Mouse (Mus musculus) embryonic facial prominence, embryonic 15.5 days (tissue): ENCODE measurements around the gene Ube2b. TPM values are rescaled to one million over a fixed set of nuclear protein-coding genes. Genes with fewer than 3 reads are reported as not detected.

ENCODE experiments used
- ATAC-seq: fragments of 200-750 bp; cut with Nextera tagmentation; 2 replicates; pipeline ENCODE4 v1.8.0; 2017; ENCODE audit warnings: low read depth, moderate TSS enrichment; ENCODE audit not compliant: insufficient number of reproducible peaks, low FRiP score, low TSS enrichment
- H3K27ac ChIP-seq: fragments of 300-500 bp; sonication (generic); replicated peaks from 2 replicates; pipeline ENCODE4 v1.5.1; 2015; ENCODE audit warnings: mild to moderate bottlenecking, inconsistent platforms
- H3K27me3 ChIP-seq: fragments of 300-500 bp; sonication (generic); 2 replicates; pipeline ENCODE4 v1.6.1; 2015; ENCODE audit warnings: inconsistent platforms
- H3K36me3 ChIP-seq: fragments of 300-500 bp; sonication (generic); 2 replicates; pipeline ENCODE4 v1.6.1; 2015; ENCODE audit warnings: mild to moderate bottlenecking, inconsistent platforms
- H3K4me1 ChIP-seq: fragments of 300-500 bp; sonication (generic); 2 replicates; pipeline ENCODE4 v1.6.1; 2015; ENCODE audit warnings: inconsistent platforms
- H3K4me2 ChIP-seq: fragments of 300-500 bp; sonication (generic); replicated peaks from 2 replicates; pipeline ENCODE4 v1.6.1; 2015; ENCODE audit warnings: mild to moderate bottlenecking, inconsistent platforms
- H3K4me3 ChIP-seq: fragments of 300-500 bp; sonication (generic); replicated peaks from 2 replicates; pipeline ENCODE4 v1.5.1; 2015; ENCODE audit warnings: mild to moderate bottlenecking, inconsistent platforms
- H3K9ac ChIP-seq: fragments of 300-500 bp; sonication (generic); 2 replicates; pipeline ENCODE4 v1.6.1; 2015; ENCODE audit warnings: inconsistent platforms
- H3K9me3 ChIP-seq: fragments of 300-500 bp; sonication (generic); replicated peaks from 2 replicates; pipeline ENCODE4 v1.6.1; 2016; ENCODE audit warnings: inconsistent platforms
- WGBS: fragments of 180-500 bp; shearing (Covaris S2); methylation state at CpG from one replicate; pipeline ENCODE4 v1.1.7; 2015; 5-methylcytosine and 5-hydroxymethylcytosine counted together
- polyA plus RNA-seq: library from polyadenylated mRNA; unstranded; fragments of >200 nt; fragmentation: Nextera tagmentation; extraction: Ambion mirVana; gene quantifications from 2 replicates; pipeline ENCODE4 v1.2.1, GENCODE M21; 2015

The Ube2b gene
- polyA plus RNA-seq, 1 experiment from 2014 or later, result 239 TPM

DNA sequence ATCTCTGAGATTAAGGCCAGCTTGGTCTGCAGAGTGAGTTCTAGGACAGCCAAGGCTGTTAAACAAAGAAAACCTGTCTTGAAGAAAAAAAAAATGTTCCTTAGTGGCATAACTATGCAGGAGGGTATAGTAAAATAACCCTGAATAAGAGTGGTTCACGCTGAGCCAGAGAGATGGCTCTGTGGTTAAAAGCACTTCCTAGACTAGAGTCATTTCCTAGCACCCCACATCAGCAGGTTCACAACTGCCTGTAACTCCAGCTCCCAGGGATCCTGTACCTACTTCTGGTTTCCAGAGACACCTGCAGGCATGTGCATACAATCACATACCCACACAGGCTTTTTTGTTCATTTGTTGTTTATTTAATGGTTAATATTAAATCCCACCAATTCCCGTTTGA, 5.0 kb upstream of the Ube2b start:
- 71% methylated on average over 2 of the region's 2 CpGs for WGBS
- H3K4me2 ChIP-seq, result no peak overlapping the region

GRCm38 (mm10) chr11:52003772-52004528, 3.4 kb upstream of the Ube2b start, which contains the start of gene Cdkl3:
Gene Cdkl3 (plus strand): TSS chr11:52004221.
- Histone ChIP-seq H3K27ac (peak within 1 kb of the TSS; percentile 95), H3K9me3 (no peaks in the 10 kb centered on the region), H3K4me2 (peak within 1 kb of the TSS; percentile 59), H3K36me3 (no peaks in the 10 kb centered on the region), H3K27me3 (no peaks in the 10 kb centered on the region), H3K4me1 (peaks cover 22% of the 10 kb centered on the region), H3K9ac (peak within 1 kb of the TSS; percentile 62), H3K4me3 (peak within 1 kb of the TSS; percentile 70)
- peak; percentile 88 for ATAC-seq
- WGBS, result under 1% methylated on average over 51 of the region's 51 CpGs

More for the DNA sequence above, 5.0 kb upstream of the Ube2b start:
- ATAC-seq, result no peak
- Histone ChIP-seq H3K4me3 (no peak overlapping the region), H3K36me3 (no peaks in the 10 kb centered on the region), H3K9ac (no peak overlapping the region), H3K4me1 (peaks cover 18% of the 10 kb centered on the region), H3K27ac (no peak overlapping the region), H3K9me3 (no peaks in the 10 kb centered on the region), H3K27me3 (no peaks in the 10 kb centered on the region)

DNA sequence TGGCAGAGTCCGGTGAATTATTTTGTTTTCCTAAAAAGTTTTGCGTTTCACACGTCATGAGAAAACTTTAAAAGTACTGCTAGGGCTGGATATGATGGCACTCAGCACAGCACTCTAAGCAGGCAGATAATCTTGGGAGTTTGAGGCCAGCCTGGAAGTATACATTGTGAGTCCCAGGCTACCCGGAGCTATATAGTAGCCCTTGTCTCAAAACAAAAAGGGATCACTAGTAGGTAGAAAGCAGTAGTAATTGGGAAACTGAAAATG, 2.9 kb upstream of the Ube2b start:
- peak overlapping the region; percentile 95 for H3K27ac ChIP-seq
- H3K4me2 ChIP-seq, result peak overlapping the region; percentile 59
- no peaks in the 10 kb centered on the region for H3K36me3 ChIP-seq
- H3K4me1 ChIP-seq, result peaks cover 28% of the 10 kb centered on the region
- 14% methylated on average over 4 of the region's 4 CpGs for WGBS
- peak overlapping the region; percentile 46 for H3K9ac ChIP-seq
- no peaks in the 10 kb centered on the region for H3K9me3 ChIP-seq
- ATAC-seq, result no peak
- H3K4me3 ChIP-seq, result peak overlapping the region; percentile 70
- no peaks in the 10 kb centered on the region for H3K27me3 ChIP-seq

GRCm38 (mm10) chr11:52002842-52003504, 2.4 kb upstream of the Ube2b start:
- Histone ChIP-seq H3K4me1 (peaks cover 32% of the 10 kb centered on the region), H3K9ac (no peak overlapping the region), H3K27ac (peak overlapping the region; percentile 95), H3K27me3 (no peaks in the 10 kb centered on the region), H3K9me3 (no peaks in the 10 kb centered on the region), H3K36me3 (no peaks in the 10 kb centered on the region), H3K4me3 (peak overlapping the region; percentile 70), H3K4me2 (peak overlapping the region; percentile 59)
- ATAC-seq, result no peak
- 77% methylated on average over 13 of the region's 13 CpGs for whole genome bisulfite sequencing

DNA sequence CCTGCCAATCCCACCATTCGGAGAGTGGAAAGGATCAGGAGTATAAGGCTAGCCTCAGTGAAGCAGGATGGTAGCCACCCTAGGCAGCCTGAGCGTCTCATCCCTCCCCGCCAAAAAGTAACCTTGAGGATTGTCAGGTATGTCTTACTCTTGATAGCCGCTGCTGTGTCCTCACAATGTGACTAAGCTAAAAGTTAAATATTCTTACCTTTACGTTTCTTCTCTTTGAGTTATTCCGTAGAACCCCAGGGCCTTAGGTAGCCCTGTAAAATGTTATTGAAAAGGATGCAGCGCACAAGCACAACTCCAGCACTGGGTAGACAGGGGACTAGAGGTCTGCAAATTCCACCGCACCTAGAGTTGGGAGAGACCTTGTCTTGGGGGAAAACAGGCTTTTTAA, 1.3 kb upstream of the Ube2b start:
- H3K9ac ChIP-seq, result no peak overlapping the region
- H3K27ac ChIP-seq, result no peak overlapping the region
- peaks cover 38% of the 10 kb centered on the region for H3K4me1 ChIP-seq
- 93% methylated on average over 8 of the region's 8 CpGs for WGBS
- H3K4me3 ChIP-seq, result no peak overlapping the region
- no peak for ATAC-seq
- no peaks in the 10 kb centered on the region for H3K27me3 ChIP-seq
- peaks cover 6% of the 10 kb centered on the region for H3K36me3 ChIP-seq
- H3K4me2 ChIP-seq, result no peak overlapping the region
- H3K9me3 ChIP-seq, result no peaks in the 10 kb centered on the region

DNA sequence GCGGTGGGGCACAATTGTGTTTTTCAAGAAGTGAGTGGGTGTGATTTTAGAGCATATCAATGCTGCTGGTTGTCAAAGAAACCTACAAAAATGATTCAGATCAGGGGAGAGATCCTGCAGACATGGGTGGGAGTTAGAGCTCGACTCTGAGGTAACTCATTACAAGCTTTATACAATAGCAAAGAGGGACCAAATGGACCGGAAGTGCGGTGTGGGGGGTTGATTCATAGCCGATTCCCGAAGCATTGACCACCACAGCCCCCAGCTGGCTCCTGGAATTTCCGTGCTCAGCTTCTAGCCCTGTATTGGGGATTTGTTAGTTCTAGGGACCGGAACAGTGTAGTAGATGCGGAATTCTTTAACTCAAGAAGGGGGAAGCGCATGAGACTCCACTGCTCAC, 779 bp upstream of the Ube2b start:
- Histone ChIP-seq H3K9me3 (no peaks in the 10 kb centered on the region), H3K4me2 (peak overlapping the region; percentile 77), H3K36me3 (peaks cover 11% of the 10 kb centered on the region), H3K4me1 (peaks cover 38% of the 10 kb centered on the region), H3K27ac (peak overlapping the region; percentile 98; the same call in 1 of the 2 replicates), H3K27me3 (no peaks in the 10 kb centered on the region), H3K4me3 (0 out of 2 replicates have a peak overlapping the region, but pooled peaks have one; percentile 98), H3K9ac (no peak overlapping the region)
- WGBS, result 71% methylated on average over 10 of the region's 10 CpGs
- ATAC-seq, result no peak

GRCm38 (mm10) chr11:51999611-52000289, 812 bp downstream of the Ube2b start:
- H3K27me3 ChIP-seq, result no peaks in the 10 kb centered on the region
- under 1% methylated on average over 29 of the region's 29 CpGs for WGBS
- peak; percentile 16 for ATAC-seq

GRCm38 (mm10) chr11:51971644-51972043, 28.9 kb downstream of the Ube2b start:
- ATAC-seq, result no peak
- Histone ChIP-seq H3K4me1 (peaks cover 11% of the 10 kb centered on the region), H3K4me2 (no peak overlapping the region), H3K9ac (no peak overlapping the region), H3K9me3 (no peaks in the 10 kb centered on the region), H3K36me3 (peaks cover 47% of the 10 kb centered on the region), H3K27me3 (no peaks in the 10 kb centered on the region), H3K4me3 (no peak overlapping the region), H3K27ac (no peak overlapping the region)
- 93% methylated on average over 6 of the region's 6 CpGs for WGBS

More at GRCm38 (mm10) chr11:51999611-52000289, 812 bp downstream of the Ube2b start:
- Histone ChIP-seq H3K27ac (peak overlapping the region; percentile 98), H3K9ac (peak overlapping the region; percentile 95), H3K4me2 (peak overlapping the region; percentile 77), H3K4me3 (peak overlapping the region; percentile 98), H3K36me3 (peaks cover 26% of the 10 kb centered on the region), H3K4me1 (peaks cover 36% of the 10 kb centered on the region), H3K9me3 (no peaks in the 10 kb centered on the region)

DNA sequence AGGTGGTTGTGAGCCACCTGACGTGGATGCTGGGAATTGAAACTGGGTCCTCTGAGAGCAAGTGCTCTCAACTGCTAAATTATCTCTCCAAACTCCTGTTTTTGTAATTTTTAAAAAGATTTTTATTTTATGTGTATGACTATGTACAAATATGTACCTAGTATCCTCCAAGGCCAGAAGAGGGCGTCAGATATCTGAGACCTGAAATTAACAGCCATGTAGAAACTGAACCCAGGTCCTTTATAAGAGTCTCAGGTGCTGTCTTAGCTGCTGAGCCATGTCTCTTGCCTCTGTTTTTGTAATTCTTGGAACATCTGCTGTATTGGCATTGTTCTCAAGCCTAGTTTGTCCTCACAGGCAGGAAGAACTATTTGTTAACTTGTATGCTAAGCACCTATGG, 31.1 kb downstream of the Ube2b start:
- peaks cover 41% of the 10 kb centered on the region for H3K36me3 ChIP-seq
- no peak overlapping the region for H3K4me3 ChIP-seq
- WGBS, result 84% methylated on average over 2 of the region's 2 CpGs

DNA sequence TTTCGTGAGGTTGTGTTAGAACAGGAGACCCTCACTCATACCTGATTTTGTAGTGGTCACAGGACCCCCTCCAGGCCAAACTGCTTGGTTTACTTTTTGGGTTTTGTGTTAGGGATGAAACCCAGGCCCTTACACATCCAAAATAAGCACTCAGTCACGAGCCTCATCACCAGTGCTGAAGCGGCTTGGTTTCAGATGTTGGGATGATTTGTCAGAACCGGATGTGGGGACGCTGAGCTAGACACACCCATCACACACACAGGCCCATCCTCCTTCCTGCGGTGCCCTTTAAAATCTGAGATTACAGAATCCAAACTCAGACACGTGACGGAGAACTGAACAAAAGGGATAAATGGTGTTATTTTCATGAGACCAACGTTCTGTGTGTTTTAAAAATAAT, 31.7 kb downstream of the Ube2b start:
- Histone ChIP-seq H3K9me3 (no peaks in the 10 kb centered on the region), H3K4me3 (no peak overlapping the region), H3K27me3 (no peaks in the 10 kb centered on the region), H3K9ac (no peak overlapping the region), H3K4me1 (peaks cover 11% of the 10 kb centered on the region), H3K4me2 (no peak overlapping the region), H3K36me3 (peaks cover 36% of the 10 kb centered on the region), H3K27ac (no peak overlapping the region)
- 91% methylated on average over 9 of the region's 9 CpGs for WGBS
- ATAC-seq, result no peak

More for the DNA sequence above, 31.1 kb downstream of the Ube2b start:
- Histone ChIP-seq H3K4me1 (peaks cover 11% of the 10 kb centered on the region), H3K27ac (no peak overlapping the region), H3K9ac (no peak overlapping the region), H3K9me3 (no peaks in the 10 kb centered on the region), H3K27me3 (no peaks in the 10 kb centered on the region), H3K4me2 (no peak overlapping the region)
- ATAC-seq, result no peak
